Comparison of ENCODE assay signal across 7 mouse cellular contexts in the genomic region with DNA sequence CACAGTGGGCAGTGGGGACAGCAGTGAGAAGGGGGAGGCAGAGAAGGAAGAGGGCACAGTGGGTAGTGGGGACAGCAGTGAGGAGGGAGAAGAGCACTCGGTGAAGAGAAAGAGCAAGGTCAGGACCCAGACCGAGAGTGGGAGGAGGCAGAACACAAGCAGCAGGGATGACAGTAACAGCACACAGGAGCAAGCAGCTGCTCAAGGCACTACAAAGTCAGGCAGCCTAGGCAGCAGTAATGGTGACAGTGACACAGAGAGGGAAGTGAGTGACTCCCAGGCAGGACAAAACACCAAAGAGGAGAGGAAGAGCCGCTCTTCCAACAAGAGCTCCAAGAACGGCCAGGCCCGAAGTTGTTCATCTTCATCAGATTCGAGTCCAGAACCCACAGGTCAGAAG. TPM values are rescaled to one million over a fixed set of nuclear protein-coding genes. Genes with fewer than 3 reads are reported as not detected.
DNase-seq lines count a peak whose midpoint lies in the region; ATAC-seq and TF ChIP-seq lines count a peak whose summit lies in the region.

No protein-coding gene starts in this region.

- no peak for DNase-seq in hindbrain, embryonic 11.5 days (ENCODE audit: low spot score)
- DNase-seq in liver, postnatal 0 days = no peak
- DNase-seq in cerebellum, adult 8-10 months = no peak
- no peak for DNase-seq in spleen, postnatal 10 days (ENCODE audit: low spot score in 2 of 2)
- no peak for DNase-seq in lung, adult 18-20 months

- TF ChIP-seq EP300 in liver, postnatal 0 days (IDR thresholded peaks at IDR 0.05; ENCODE audit: low read depth) = no peak

- peak overlapping the region; percentile 78 for H3K4me2 ChIP-seq in hindbrain, embryonic 11.5 days (replicated peaks; ENCODE audit: low read depth, low read length)
- peak overlapping the region; percentile 95 for H3K4me2 ChIP-seq in liver, postnatal 0 days (ENCODE audit: low read depth, low read length)

- WGBS in hindbrain, embryonic 11.5 days = 61% methylated on average over 6 of the region's 6 CpGs
- WGBS in liver, postnatal 0 days (ENCODE audit: insufficient replicate concordance) = 52% methylated on average over 6 of the region's 6 CpGs

- H3K79me3 ChIP-seq in C2C12 (ENCODE audit: low read depth) = peaks cover 20% of the 10 kb centered on the region

- H3K9ac ChIP-seq in hindbrain, embryonic 11.5 days (ENCODE audit: low read depth, low read length) = peak overlapping the region; percentile 46; the same call in 1 of the 2 replicates
- H3K9ac ChIP-seq in liver, postnatal 0 days (replicated peaks) = peak overlapping the region; percentile 78

- H3K36me3 ChIP-seq in C2C12 (ENCODE audit: control insufficient read depth, insufficient read depth) (peaks cover 51% of the 10 kb centered on the region), E14TG2a.4 (ENCODE audit: insufficient read depth, low read length) (peaks cover 84% of the 10 kb centered on the region)
- peaks cover 18% of the 10 kb centered on the region; the same call in 1 of the 2 replicates for H3K36me3 ChIP-seq in hindbrain, embryonic 11.5 days (ENCODE audit: control insufficient read depth, insufficient read depth, low read length)
- H3K36me3 ChIP-seq in liver, postnatal 0 days (replicated peaks; ENCODE audit: insufficient read depth, low read length) = peaks cover 52% of the 10 kb centered on the region

- TF ChIP-seq CTCF in C2C12 (IDR thresholded peaks at IDR 0.05; ENCODE audit: control insufficient read depth, insufficient read depth, insufficient read length) (no peak), E14TG2a.4 (conservative IDR thresholded peaks at IDR 0.05; ENCODE audit: low read length) (no peak)
- TF ChIP-seq CTCF in liver, postnatal 0 days (IDR thresholded peaks at IDR 0.05; ENCODE audit: low read depth) = no peak

- H3K79me2 ChIP-seq in C2C12 (ENCODE audit: control insufficient read depth, insufficient read depth) = peaks cover 43% of the 10 kb centered on the region

- H3K27me3 ChIP-seq in C2C12 (ENCODE audit: control insufficient read depth, insufficient read depth, insufficient read length) (no peaks in the 10 kb centered on the region), E14TG2a.4 (ENCODE audit: insufficient read depth, low read length) (no peaks in the 10 kb centered on the region)
- no peaks in the 10 kb centered on the region for H3K27me3 ChIP-seq in hindbrain, embryonic 11.5 days (ENCODE audit: control insufficient read depth, insufficient read depth, low read length)
- H3K27me3 ChIP-seq in liver, postnatal 0 days (ENCODE audit: insufficient read depth, low read length) = no peaks in the 10 kb centered on the region

- H3K9me3 ChIP-seq in E14TG2a.4 (ENCODE audit: low read length) = peaks cover 6% of the 10 kb centered on the region
- no peaks in the 10 kb centered on the region for H3K9me3 ChIP-seq in hindbrain, embryonic 11.5 days (ENCODE audit: control insufficient read depth, low read length)
- no peaks in the 10 kb centered on the region for H3K9me3 ChIP-seq in liver, postnatal 0 days (ENCODE audit: low read length)

- ATAC-seq in hindbrain, embryonic 11.5 days (ENCODE audit: low FRiP score) = no peak
- ATAC-seq in liver, postnatal 0 days = no peak

- H3K27ac ChIP-seq in hindbrain, embryonic 11.5 days (ENCODE audit: low read depth, low read length) = peak overlapping the region; percentile 11; the same call in 1 of the 2 replicates
- H3K27ac ChIP-seq in liver, postnatal 0 days (ENCODE audit: low read depth) = no peak overlapping the region

- H3K4me3 ChIP-seq in C2C12 (ENCODE audit: insufficient read depth, poor library complexity, severe bottlenecking) (no peak overlapping the region), E14TG2a.4 (replicated peaks; ENCODE audit: low read length) (peak overlapping the region; percentile 95)
- H3K4me3 ChIP-seq in hindbrain, embryonic 11.5 days (ENCODE audit: low read depth, low read length) = peak overlapping the region; percentile 60; the same call in 1 of the 2 replicates
- peak overlapping the region; percentile 72 for H3K4me3 ChIP-seq in liver, postnatal 0 days (ENCODE audit: low read depth, low read length)

- peak overlapping the region; percentile 62 for H3ac ChIP-seq in C2C12 (ENCODE audit: control insufficient read depth, insufficient read length, low read depth)

- H3K4me1 ChIP-seq in E14TG2a.4 (replicated peaks; ENCODE audit: low read depth, low read length) = peaks cover 85% of the 10 kb centered on the region
- H3K4me1 ChIP-seq in hindbrain, embryonic 11.5 days (replicated peaks; ENCODE audit: control insufficient read depth, insufficient read depth, low read length) = peaks cover 15% of the 10 kb centered on the region
- H3K4me1 ChIP-seq in liver, postnatal 0 days (ENCODE audit: insufficient read depth) = peaks cover 17% of the 10 kb centered on the region

TF ChIP-seq in C2C12, 6 proteins besides CTCF, POLR2A, EP300 and RAD21:
- TF ChIP-seq FOSL1 (IDR thresholded peaks at IDR 0.05; ENCODE audit: insufficient read depth, low read length, poor library complexity, severe bottlenecking) (no peak), MAX (IDR thresholded peaks at IDR 0.05) (no peak), USF1 (IDR thresholded peaks at IDR 0.05; ENCODE audit: low read depth) (no peak), CEBPB (IDR thresholded peaks at IDR 0.05; ENCODE audit: low read depth) (no peak), MYOD1 (IDR thresholded peaks at IDR 0.05; ENCODE audit: control insufficient read depth, insufficient read length, low read depth) (no peak), MYOG (IDR thresholded peaks at IDR 0.05; ENCODE audit: control insufficient read depth, extremely low read depth, insufficient read length) (no peak)

RNA-seq across cellular contexts. Expression of gene Ino80e, which starts 1.6 kb away (rescaled TPM):
- 105 TPM for polyA plus RNA-seq in C2C12 (2012; fragmentation: generic; extraction: Trizol)
- polyA plus RNA-seq in hindbrain, embryonic 11.5 days (2014; fragmentation: Nextera tagmentation; extraction: Ambion mirVana) = 89.3 and 89.4 TPM in 2 replicates
- polyA plus RNA-seq in liver, postnatal 0 days (2015; fragmentation: Nextera tagmentation; extraction: Ambion mirVana) = 17.2 and 20.6 TPM in 2 replicates

RNA-seq across cellular contexts. Expression of gene Hirip3, which starts 2.0 kb away (rescaled TPM):
- polyA plus RNA-seq in C2C12 (2012; fragmentation: generic; extraction: Trizol) = 53.9 TPM
- 22.0 and 25.2 TPM in 2 replicates for polyA plus RNA-seq in hindbrain, embryonic 11.5 days (2014; fragmentation: Nextera tagmentation; extraction: Ambion mirVana)
- 6.5 and 7.2 TPM in 2 replicates for polyA plus RNA-seq in liver, postnatal 0 days (2015; fragmentation: Nextera tagmentation; extraction: Ambion mirVana)

RNA-seq across cellular contexts. Expression of gene Doc2a, which starts 16.6 kb away (rescaled TPM):
- polyA plus RNA-seq in C2C12 (2012; fragmentation: generic; extraction: Trizol) = not detected
- 3.4 and 3.7 TPM in 2 replicates for polyA plus RNA-seq in hindbrain, embryonic 11.5 days (2014; fragmentation: Nextera tagmentation; extraction: Ambion mirVana)
- not detected in 2 replicates for polyA plus RNA-seq in liver, postnatal 0 days (2015; fragmentation: Nextera tagmentation; extraction: Ambion mirVana)

RNA-seq across cellular contexts. Expression of gene Taok2, which starts 20.7 kb away (rescaled TPM):
- 27.9 TPM for polyA plus RNA-seq in C2C12 (2012; fragmentation: generic; extraction: Trizol)
- polyA plus RNA-seq in hindbrain, embryonic 11.5 days (2014; fragmentation: Nextera tagmentation; extraction: Ambion mirVana) = 27.3 and 31.2 TPM in 2 replicates
- 7.5 and 8.7 TPM in 2 replicates for polyA plus RNA-seq in liver, postnatal 0 days (2015; fragmentation: Nextera tagmentation; extraction: Ambion mirVana)

RNA-seq across cellular contexts. Expression of gene 4930451I11Rik, which starts 32.4 kb away (rescaled TPM):
- not detected for polyA plus RNA-seq in C2C12 (2012; fragmentation: generic; extraction: Trizol)
- polyA plus RNA-seq in hindbrain, embryonic 11.5 days (2014; fragmentation: Nextera tagmentation; extraction: Ambion mirVana) = not detected in 2 replicates
- polyA plus RNA-seq in liver, postnatal 0 days (2015; fragmentation: Nextera tagmentation; extraction: Ambion mirVana) = not detected in 2 replicates
